Mouse (Mus musculus) monocyte, adult 5-6 weeks (primary cell): Measurements from ENCODE around the gene Zmiz1. TPM values are rescaled to one million over a fixed set of nuclear protein-coding genes. Genes with fewer than 3 reads are reported as not detected.

Experiments
- ATAC-seq: fragments of 153-309, 156-312 bp; replicated peaks from 2 replicates; pipeline ENCODE4 v1.8.0; 2017; ENCODE audit warnings: mild to moderate bottlenecking; ENCODE audit not compliant: low TSS enrichment, insufficient number of reproducible peaks, severe bottlenecking, poor library complexity, low FRiP score
- total RNA-seq: library from RNA; stranded (forward); fragments of 200-1000, 200-491, 200-594 nt; gene quantifications from 3 replicates; pipeline ENCODE4 v1.2.3, GENCODE M21; 2017

Gene Zmiz1
- total RNA-seq, 1 experiment from 2014 or later, result 22.9 TPM

DNA sequence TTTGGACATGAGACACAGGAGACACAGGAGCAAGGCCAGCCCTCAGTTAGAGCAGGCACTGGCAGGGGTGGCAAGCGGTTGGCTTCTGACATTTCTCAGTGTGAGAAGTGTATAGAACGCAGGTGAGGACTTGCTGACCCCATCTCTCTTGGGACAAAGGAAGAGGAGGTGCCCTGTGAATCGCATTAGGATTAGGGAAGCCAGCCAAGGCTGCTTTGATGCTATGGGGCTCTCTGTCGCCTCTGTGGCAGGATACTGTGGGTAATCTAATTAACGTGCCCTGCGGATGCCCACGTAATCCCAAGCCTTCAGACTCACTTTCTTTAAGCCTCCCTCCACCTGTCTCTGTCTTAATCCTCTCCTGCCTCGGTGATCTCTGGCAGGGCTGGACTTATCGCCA is 62.0 kb downstream of the Zmiz1 start:
- no peak for ATAC-seq

DNA sequence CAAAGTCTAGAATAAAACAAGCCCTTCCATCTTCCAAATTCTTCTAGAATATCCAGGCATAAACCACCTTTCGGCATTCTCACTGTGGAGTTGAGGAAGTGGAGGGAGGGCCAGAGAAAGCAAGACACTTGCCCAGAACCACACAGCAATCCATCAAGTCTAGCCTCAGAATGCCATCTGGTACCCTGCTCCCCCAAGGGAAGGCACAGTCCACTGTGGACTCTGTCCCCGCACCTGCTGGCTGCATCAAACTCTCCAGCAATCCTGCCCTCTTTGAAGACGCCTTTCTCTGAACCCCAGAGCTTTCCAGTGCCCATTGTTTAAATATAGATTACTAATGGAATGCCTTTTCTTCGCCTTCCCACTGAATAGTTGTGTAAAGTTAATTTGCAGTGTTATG is 62.5 kb downstream of the Zmiz1 start:
- no peak for ATAC-seq

DNA sequence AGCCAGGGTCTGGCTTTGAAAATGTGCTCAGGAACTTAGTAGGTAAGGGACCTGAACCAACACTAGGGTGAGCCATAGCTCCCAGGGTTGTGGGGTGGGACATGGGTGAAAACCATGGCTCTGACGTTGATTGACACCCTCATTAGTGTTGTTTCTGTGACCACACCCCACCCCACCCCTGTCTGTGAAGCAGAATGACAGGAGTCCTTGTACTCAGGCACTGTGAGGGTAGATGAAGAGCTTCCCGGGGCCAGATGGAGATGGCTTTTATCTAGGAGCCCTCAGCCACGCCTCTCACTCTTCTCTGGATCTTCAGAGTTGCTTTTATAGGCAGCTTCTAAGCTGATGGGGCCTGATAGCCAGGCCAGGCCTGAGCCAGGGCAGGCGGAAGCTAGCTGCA is 63.4 kb downstream of the Zmiz1 start:
- ATAC-seq, result no peak

DNA sequence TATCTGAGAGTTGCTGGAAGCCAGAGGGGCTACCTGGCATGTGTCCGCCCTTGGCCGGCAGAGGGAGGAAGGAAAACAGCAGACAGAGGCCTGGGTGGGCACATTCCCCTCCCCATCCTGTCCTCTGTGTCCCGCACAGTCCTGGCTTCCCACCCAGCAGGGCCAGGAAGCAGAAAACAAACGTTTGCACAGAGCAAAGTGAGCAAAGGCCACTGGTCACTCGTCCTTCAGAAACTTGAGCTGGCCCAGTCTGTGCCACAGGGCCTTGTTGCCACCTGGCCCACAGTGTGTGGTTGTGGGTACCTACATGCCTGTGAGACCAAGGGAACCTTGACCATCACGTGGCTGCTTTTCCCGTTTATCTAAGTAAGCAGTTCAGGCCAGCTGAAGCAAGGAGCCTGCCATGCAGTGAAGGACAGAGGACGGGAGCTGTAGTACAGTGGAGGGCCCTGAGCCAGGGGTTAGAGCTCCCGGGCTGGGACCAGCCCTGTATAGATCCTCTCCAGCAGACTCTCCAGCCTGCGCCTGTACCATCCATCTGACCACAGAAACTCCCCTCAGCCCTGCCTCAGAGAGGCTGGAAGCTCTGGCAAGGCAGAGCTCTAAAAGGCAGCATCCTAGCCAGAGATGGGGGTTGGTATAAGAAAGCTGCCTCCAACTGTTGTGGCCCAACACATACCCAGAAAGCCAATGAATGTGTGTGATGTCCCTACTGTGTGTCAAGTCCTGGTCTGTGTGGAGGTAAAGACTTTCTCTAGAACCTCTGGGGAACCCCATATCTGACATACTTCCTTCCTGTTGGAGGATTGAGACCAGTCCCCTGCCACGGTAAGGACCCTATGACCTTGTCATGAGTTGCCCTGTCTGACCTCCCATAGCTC is 64.5 kb downstream of the Zmiz1 start:
- ATAC-seq, result no peak

DNA sequence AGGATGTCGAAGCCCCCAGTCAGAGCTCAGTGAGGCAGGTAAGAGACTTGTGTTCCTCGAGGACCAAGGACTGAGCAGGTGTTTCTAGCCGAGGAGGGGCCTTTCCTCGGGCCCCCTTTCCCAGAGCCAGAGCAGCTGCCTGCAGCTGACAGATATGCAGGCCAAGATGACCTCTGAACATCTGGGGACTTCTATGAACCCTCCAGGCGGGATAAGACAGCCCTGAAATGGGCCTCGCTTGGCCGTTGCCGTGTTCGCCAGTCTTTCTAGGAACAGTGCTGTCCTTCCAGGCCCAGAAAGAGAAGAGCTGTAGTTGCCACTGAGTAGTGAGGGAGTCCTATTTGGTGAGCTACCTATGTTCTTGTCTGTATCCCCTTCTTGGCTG is 65.1 kb downstream of the Zmiz1 start:
- no peak for ATAC-seq

DNA sequence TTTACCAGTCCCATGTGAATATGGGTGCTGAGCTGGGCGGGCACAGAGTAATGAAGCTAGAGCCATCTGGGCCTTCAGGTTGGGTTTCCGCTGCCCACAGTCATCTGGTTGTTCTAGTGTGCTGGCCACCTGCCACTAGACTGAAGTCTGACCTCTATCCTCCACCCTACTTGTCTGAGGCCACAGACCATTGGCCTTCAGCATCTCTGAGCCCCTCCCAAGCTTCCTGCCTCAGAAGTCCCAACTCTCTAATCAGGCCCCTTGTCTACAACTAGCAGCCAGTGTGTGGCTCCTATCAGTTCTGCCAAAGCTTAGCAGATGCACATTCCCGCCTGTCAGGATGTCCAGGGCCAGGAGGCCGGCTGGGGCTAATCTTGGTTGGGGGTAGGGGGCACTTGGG is 65.9 kb downstream of the Zmiz1 start:
- no peak for ATAC-seq

DNA sequence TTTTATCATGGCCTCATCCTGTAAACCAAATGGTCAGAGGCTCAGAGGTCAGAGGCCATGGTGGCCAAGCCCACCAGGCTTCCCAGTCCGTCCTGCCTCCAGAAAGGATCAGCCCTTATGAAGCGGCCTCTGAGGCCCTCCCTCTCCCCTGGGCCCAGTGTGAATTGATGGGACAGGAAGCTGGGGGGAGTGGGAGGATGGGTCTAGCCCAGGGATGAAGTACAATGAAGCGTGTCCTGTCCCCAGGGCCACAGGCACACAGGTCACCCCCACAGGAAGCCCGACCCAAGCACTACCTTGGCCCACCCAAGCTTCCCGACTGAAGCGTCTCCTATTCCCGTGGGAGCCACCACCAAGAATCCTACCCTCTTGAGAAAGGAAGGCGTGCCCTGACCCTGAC is 66.7 kb downstream of the Zmiz1 start:
- ATAC-seq, result no peak

DNA sequence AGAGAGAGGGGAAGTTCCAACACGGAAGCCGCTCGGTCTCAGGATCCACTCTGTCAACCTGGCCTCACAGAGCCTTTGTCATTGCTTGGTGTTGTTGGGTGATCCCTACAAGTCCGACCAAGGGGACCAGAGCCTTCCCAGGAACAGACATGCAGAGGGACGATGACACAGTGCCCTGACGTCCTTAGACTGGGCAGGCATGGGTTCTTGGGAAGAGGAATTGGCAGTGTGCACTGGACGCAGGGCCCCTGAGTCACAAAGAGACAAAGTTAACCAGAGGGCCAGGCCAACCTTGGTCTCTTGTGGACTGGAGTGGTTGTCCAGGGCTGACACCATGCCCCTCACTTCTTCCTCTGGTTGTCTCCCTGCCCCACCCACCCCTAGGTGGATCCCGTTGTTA is 67.9 kb downstream of the Zmiz1 start:
- ATAC-seq, result no peak

DNA sequence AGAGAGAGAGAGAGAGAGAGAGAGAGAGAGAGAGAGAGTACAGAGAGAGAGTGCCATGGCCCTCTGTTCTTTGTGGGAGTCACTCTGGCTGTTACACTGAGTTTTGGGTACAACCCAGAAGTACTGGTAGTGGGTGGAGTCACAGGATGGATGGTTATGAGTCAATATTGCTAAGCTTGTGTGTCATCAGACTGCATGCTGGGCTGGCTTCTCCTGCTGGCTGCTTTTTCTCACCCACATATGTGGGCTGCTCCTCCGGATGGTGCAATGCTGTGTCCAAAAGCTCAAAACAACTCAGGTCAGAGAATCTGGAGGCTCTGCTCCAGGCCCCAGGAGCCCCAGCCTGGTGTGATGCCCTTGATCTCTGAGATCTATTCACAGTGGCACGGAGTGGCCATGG is 68.3 kb downstream of the Zmiz1 start:
- ATAC-seq, result peak; percentile 88

DNA sequence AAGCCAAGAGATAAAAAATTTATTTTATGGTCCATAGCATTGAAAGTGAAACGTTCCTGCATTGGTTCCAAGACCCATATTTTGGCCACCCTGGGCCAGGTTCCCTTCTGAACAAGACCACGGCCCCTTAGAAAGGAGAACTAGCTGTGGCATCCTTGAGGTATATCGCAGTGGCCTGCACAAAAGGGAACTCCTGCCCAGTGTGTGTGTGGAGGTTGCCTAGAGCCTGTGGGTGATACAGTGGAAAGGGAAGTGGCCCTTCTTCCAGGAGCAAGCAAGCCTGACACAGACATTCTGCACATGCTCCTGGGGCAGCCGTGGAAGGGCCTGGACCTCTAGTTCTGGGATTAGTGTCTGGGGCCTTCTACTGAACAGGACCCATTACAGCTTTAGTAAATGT is 71.4 kb downstream of the Zmiz1 start:
- peak; percentile 78 for ATAC-seq

DNA sequence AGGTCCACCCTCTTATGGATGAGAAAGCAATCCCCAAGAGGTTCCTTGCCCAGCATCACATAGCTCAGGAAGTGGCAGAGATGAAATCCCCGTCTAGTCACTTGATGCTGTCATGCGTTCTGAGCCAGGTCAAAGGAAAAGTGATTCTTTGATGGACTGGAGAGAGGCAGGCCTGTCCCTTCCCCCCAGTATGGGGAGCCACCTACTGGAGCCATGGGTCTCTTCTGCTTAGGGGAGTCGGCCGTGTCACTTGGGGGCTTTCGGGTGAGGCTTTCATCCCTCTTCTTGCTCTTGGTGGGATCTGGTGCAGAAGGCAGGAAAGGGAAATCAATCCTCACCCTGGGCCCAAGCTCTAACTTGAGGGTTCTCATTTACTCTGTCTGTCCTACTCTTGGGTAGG is 71.8 kb downstream of the Zmiz1 start:
- ATAC-seq, result no peak

DNA sequence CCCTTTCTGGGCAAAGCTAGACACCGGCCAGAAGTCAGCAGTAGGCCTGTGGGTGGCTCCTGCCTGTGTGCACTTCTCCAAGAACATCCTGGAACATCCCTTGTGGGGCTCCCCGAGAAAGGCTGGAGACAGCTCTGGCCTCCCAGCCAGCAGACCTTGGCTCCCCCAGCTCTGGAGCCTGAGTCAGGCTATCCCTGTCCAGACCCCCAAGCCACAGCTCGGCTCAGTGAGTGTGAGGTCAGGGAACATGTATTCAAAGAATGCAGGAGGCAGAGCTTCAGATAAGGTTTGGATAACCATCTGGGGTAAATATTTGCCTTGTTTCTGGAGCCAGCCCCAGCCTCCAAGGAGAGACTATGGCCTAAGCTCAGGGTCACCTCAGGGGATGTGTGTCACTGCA is 74.0 kb downstream of the Zmiz1 start:
- no peak for ATAC-seq

DNA sequence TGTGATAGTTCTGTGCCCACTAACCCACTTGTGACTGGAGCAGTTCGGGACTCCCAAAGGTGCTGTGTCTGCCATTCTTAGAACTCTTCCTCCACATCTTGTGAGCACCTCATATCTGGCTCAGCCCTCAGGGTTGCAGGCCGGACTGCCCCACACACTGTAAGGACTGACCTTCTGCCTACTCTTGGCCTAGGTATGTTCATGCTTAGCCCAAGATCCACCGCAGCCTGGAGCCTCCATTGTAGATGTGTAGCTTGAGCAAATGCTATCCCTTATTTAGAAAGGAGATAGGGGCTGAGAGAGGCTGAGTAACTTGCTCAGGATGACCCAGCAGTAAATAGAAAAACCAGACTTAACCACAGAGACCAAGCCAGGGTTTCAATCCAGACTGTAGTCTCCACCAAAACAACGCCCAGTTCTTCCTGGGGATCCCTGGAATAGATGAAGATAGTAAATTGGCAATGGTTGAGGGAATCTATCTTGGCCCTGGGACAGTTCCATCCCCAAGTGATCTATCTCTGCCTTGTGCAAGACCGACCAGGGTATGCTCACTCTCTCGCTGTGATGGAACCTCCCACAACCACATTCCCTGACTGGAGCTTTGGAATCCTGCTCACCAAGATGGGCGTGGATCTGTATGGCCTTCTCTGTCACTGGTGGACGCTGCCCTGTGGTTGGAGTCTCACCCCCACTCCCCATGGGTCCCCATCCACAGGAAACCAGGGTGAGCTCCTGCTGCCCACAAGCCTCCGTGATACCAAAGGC is 74.8 kb downstream of the Zmiz1 start:
- ATAC-seq, result no peak

DNA sequence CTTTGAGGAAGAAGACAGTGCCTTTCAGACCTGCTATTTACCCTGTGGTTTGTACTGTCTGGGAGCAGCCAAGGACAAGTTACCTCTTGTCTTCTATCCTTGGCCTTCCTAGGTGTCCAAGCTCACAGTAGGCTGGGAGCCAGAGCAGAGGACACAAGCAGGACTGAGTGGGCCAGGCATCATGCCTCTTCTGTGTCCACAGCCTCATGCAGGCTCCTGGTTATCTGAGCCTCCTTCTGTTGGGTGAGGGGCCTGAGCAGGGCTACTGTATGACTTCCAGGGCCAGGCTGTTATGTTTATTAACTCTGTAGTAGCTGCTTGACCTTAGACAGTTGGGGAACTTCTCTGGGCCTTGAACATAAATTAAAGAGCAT is 75.4 kb downstream of the Zmiz1 start:
- no peak for ATAC-seq

DNA sequence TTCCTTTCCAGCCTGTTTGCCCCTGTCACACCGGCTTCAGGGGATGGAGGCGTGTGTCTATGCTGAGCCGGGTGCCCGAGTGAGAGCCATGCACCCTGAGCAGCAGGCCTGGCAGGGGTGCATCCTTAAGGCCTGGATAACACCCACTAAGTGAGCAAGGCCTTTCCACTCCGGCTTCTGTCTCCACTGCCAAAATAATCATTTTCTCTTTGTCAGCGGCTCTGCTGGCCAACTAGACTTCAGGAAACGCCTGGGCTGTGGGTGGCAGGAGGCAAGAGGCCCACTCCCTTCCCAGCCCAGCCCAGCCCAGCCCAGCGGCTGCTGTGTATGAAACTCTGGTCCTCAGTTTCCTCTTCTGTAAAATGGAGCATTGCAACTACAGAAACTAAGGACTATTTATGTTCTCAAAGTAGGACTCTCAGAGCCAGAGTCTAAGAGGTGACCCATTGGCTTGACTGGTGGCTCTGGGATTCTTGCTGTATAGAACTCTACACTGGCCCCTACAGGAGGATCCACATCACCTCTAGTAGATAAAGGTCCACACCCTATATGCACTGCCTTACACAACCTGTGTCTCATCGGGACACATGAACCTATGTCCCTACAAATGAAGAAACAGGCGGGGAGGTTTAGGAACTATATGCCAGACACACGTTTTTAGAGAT is 76.1 kb downstream of the Zmiz1 start:
- ATAC-seq, result no peak

DNA sequence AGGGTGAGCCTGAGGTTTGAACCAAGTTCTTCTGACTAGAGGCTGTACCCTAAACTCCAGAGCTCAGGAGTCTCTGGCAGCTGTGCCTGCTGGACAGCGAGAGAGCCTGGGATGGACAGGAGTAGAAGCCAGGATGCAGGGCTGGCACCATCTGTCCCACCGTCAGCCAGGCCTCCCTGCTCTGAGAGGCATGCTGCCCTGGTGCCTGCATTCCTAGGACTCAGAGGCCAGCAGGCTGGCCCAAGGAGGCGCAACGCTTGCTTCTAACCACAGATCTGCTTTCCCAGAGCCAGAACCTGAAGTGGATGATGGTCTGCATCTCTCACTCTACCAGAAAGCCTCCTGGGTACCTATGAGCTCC is 76.6 kb downstream of the Zmiz1 start:
- ATAC-seq, result no peak

DNA sequence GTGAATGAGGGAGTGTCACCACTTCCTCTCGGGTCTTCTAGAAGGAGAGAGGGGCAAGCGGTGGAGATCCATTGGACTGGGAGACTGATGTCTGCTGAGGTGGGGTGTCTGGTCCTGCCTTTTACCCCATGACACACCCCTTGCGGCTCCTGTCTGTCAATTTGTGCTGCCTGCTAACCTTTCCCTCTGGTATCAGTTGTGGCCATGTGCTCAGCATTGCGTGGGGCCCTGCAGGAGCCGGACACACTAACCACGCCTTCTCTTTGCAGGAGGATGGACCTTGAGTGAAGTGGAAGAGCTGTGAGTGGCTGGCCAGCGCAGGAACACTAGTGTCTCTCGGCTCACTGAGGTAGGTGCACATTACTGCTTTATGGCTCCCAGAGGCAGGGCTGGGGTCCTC is 77.5 kb downstream of the Zmiz1 start:
- no peak for ATAC-seq

DNA sequence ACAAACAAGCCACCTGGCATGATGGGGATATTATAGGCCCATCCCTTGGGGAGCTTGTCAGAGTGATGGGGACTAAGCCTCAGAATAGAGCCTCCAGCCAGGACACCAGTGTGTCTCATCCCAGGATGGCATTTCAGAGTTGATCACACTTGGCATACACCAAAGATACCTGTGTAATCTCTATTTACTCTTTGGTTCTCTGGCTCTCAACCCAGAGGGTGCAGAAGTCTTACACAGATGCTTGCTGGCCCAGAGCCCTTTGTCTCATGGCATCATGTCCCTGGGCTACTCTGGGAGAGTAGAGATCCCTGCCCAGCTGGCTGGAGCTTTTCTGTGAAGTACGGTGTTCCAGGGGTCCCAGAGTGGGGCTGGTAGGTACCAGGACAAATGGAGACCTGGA is 78.4 kb downstream of the Zmiz1 start:
- ATAC-seq, result no peak

DNA sequence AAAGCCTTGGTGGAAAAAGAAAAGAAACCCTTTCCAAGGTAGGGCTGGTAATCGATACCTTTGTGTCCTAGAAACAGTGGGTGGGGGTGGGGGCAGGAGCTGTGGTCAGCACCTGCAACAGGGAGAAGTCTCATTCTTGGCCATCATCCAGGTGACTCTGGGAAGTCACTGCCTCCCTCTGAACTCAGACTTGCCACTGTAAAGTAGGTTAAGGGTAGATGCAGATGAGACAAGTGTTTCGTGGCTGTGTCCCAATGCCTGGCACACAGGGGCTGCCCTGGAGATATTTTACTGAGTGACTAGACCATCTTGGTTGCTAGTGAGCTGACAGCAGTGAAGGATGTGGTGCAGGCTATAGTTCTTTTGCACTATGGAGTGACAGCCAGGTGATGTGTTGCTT is 79.5 kb downstream of the Zmiz1 start:
- ATAC-seq, result no peak
